Mouse (Mus musculus) gastrocnemius, postnatal 36 days (tissue): ENCODE data around the gene Tcf19. TPM values are rescaled to one million over a fixed set of nuclear protein-coding genes. Genes with fewer than 3 reads are reported as not detected.
A peak's percentile ranks its signal among the peaks of the same experiment; 100 is the strongest.
"Not testable (repeated sequence)": the region's sequence is repeated elsewhere in the genome, so short reads cannot be mapped to it uniquely, and the experiment has no call there.

Experiments used
- DNase-seq, 2 experiments: peaks; one replicate each; pipeline ENCODE4 v3.0.0; 2022
- intact Hi-C: fragments of 180-260 bp; cut with DNase I; formaldehyde crosslinking; loops from one replicate; pipeline ENCODE4 v1.15.1; 2025
- total RNA-seq, 2 experiments: library from RNA; stranded (reverse); gene quantifications; 2 replicates each; pipeline ENCODE4 v1.2.3; 2021

The Tcf19 gene
- total RNA-seq, 2 experiments from 2014 or later: 1.5 to 2.0 TPM

DNA sequence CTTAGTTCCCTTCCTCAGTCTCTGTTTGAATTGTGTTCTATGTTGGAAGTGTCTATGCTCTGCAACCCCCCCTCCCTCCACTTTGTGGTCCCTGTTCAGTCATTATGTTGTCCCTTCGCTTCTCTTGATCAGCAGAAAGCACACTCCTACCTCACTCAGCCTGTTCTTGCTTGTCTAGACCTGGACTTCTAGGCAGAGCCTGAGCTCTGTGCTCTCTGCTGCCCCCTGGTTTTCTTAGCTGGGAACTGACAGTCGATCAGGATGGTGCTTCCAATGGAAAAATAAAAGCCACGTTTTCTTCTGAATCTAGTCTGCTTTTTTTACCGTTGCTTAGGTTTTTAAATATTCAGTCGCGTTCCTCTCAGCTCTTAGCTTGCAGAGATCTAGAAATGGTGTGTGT lies 17.7 kb upstream of the Tcf19 start:
- intact Hi-C loops: no loop called here
- DNase-seq: peak; percentile 53 to 62

DNA sequence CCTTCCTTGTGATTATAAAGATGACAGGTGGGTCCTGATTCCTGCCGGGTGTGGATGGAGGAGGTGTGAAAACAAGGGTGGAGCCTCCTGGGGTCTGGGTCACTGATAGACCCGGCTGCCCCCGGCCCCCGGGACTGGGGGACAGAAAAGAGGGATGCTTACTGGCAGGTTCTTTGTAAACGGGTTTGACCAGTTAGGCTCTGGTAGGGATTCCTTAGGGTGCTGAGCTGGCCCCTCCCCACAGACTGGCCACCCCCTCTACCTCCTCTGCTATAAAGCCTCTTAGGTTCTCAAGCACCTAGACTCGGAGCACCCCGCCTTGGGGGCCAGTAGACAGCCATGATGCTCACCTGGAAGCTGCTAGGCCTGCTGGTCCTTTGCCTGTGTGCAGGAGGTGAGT lies 16.3 kb upstream of the Tcf19 start, which contains the start of gene Psors1c2:
Gene Psors1c2 (plus strand): TSS at position 301 of the 400 bp plus-strand sequence.
- DNase-seq: no peak
- intact Hi-C loops: no loop called here

DNA sequence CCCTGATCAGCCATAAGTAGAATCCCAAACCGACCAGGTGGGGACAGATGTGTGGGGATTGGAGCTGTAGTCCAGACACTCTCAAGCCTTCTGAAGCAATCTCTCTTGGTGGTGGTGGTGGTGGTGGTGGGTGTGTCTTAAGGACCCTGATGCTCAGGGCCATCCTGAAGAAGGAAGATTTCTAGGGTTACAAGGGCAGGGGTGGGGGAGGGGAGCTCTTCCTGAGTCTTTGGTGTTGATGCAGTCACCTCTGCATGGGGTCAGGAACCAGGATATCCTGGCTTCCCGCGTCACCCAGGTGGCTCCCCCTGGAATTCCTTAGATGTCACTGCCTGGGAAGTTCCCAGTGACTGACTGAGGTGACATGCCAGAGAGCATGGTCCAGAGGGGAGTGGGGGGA lies 15.7 kb upstream of the Tcf19 start:
- intact Hi-C loops: no loop called here
- no peak for DNase-seq

DNA sequence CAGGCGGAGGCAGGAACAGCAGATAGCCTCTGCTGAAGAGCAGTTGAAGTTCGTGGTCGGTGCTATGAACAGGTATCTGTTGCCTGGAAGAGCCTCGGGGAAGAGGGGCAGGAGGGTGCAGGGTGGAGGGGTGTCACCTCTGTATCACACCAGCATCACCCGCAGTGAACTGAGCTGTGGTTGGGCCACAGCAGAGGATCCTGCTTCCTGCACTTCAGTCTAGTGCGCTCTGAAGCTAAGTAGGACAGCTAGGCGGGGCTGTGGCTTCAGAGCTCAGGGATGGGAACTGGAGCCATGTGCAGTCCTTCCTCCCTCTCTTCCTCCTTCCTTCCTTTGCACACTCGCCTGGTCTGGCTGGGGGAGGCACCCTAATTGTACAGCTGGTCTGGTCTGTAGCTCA lies 10.0 kb upstream of the Tcf19 start:
- no peak for DNase-seq
- intact Hi-C loops: loop anchor here (10.0 kb wide), 1 partner anchor 682 kb away; no protein-coding TSS in a partner anchor

DNA sequence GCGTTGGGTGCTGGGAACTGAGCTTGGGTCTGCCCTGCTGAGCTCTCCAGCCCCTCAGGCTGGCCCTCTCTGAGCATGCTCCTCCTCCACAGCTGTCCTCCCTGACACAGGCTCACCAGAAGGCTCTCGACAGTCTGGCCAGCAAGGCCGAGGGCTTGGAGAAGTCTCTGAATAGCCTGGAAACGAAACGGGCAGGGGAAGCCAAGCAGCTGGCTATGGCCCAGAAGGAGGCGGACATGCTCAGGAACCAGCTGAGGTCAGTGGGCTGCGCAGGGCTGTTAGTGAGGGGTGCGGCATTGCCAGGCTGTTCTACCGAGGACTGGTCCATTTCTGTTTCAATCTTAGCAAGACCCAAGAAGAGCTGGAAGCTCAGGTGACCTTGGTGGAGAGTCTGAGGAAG lies 7.7 kb upstream of the Tcf19 start:
- intact Hi-C loops: loop anchor here (10.0 kb wide), 1 partner anchor 680 kb away; no protein-coding TSS in a partner anchor
- DNase-seq: no peak

DNA sequence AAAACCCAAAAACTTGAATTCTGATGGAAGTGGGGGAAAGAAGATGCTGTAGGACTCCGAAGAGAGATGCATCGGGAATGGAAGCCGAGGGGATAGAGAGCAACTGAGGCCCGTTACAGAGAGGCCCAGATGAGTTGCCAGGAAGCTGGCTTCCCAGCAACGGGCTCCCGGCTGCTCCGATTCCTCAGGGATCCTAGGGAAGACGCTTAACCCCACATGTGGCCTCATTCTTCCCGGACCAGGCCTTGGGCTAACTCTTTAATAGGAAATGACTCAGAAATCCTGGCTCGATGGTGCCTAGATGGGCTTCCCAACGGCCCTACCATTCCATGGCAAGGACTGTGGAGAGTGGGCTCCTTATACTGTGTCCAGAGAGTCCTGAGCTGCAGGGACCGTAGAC lies 902 bp upstream of the Tcf19 start:
- no peak for DNase-seq
- intact Hi-C loops: no loop called here

DNA sequence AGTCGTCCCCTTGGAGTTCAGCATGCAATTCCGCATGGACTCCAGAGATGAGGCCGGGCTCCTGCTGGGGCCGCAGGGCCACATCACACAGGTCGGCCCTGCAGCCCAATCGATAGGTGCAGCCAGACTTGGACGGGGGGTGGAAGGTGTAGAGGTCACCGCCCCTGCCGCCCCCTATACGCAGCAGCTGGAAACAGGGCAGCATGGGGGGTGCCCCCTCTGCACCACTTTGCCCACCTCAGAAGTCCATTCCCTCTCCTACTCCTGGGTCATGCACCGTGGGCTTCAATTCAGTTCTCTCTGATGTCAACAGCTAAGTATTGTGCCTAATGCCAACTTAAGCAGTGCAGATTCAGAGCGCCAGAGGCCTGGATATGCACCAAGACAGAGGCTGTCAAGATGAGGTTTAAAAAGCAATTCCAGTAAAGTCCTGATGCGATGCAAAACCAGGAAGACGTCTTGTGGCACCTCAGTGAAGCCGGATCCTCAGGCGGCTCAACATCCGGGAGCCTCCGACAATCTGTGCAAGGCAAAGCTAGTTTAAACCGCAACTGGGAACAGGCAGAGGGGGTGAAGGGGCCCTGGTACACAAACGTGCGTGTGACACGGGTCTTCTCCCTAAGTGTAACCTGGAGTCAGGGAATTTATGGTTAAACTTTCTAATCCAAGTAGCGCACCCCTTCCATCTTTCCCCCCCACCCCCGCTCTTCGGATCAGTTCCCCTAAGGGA lies 548 bp downstream of the Tcf19 start:
- no peak for DNase-seq
- intact Hi-C loops: no loop called here

DNA sequence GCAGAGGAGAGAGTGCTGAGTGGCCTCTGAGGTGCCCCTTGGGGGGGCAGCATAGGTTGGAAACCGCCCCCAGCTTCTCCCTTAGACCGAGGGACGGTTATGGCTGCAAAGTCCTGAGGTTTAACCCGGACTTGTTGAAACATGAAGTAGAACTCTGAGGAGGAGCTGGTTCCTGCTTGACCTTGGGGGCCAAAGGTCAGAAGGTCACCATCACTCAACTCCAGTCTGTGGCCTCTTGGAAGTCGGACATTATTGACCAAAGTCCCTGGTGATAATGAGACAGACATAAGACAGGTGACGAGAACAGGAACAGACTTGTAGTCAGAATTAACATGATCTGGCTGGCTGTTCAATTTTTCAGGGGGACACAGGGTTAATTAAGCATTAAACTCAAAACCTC lies 1.9 kb downstream of the Tcf19 start:
- intact Hi-C loops: no loop called here
- DNase-seq: no peak

DNA sequence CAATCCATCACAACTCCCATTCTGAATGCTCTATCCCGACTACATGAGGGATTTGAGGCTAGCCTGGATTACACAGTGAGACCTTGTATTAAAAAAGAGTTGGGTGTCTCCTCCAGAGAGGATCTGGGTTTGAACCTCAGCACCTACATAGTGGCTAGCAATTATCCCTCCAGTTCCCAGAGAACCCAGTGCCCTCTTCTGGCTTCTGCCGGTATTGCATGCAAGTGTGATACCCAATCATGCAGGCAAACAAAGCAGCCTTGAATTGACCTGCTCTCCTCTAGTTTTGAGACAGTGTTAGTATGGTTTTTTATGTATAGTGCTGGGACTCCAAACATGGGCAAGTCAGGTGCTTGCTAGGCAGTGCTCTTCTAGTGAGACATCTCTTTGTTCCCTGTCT lies 2.7 kb downstream of the Tcf19 start:
- DNase-seq: peak; percentile 58 to 64
- intact Hi-C loops: no loop called here

DNA sequence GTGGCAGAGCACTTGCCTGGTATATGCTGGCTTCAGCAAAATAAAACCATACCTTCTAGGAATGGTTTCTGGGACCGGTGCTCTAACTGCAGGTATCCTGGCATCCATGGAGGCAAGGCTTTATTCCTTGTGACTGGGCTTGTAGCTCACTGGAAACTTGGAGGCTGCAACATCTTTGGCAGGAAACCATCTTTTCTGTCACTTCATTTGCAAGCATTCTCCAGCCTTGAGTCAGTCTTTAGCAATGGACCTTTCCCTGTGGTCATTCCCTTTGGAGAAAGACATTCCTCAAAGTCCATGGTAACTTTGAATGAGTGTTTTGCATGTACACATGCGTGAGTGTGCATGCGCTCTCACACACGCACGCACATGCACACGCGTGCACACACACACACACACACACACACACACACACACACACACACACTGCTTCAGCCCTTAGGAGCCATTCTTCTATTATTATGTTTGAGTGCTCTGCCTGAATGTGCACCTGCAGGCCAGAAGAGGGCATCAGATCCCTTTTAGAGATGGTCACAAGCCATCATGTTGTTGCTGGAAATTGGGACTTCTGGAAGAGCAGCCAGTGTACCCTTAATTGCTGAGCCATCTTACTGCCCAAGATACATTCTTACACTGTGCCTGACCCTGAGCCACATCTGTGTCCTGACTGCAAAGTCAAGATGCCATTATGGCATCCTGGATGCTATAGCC lies 3.6 kb downstream of the Tcf19 start:
- intact Hi-C loops: no loop called here
- DNase-seq: no peak

DNA sequence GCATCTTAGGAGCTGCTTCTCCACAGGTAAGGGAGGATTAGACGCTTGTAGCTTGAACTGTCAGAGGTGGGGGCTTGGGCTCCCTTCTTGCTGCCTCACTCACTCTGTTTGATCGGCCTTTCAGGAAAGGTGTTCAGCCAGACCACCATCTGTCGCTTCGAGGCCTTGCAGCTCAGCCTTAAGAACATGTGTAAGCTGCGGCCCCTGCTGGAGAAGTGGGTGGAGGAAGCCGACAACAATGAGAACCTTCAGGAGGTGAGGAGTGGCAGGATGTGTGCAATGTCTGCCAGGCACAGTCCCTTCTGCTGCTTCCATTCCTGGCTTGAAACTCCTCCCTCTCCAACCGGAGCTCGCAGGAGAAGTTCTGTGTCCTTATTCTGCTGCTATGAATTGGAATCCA lies 7.3 kb downstream of the Tcf19 start:
- intact Hi-C loops: no loop called here
- no peak for DNase-seq

DNA sequence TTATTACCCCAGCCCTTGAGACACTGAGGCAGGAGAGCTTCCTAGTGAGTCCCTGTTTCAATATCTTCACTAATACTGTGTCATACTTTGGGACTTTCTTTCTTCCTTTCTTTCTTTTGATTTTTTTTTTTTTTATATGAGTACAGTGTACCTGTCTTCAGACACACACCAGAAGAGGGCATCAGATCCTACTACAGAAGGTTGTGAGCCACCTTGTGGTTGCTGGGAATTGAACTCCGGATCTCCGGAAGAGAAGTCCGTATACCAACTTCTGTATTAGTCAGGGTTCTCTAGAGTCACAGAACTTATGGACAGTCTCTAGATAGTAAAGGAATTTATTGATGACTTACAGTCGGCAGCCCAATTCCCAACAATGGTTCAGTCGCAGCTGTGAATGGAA lies 8.3 kb downstream of the Tcf19 start:
- DNase-seq, intact Hi-C loops: not testable (repeated sequence)

DNA sequence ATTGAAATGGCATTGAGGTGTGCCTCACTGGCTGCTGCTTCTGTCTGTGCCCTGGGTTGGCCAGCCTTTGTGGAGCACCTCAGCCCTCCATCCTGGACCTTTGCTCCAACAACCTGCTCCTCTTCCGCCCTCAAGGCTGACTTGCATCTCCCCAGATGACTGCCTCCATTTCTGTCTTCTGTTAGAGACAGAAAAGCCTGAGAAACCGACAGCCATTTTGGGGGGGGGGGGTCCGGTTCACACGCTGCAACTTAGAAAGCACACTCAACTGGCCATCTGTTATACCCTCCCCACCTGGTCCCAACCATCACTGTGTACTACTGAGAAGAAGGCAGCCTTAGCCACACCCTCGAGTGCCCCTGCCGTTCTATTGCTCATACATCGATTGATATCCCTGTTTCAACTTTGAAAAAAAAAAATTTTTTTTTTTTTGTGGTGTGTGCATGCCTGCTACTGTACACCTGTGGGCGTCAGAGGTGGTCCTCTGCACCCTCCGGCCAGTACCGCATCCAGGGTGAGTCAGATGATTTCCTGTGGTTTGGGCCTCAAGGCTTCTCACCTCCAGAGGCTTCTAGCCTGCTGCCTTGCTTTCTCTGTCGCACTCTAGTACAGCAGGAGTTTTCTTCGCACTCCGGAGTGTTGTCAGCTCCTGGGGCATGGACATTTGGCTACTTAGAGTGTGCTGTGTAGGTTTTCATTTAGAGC lies 8.9 kb downstream of the Tcf19 start:
- DNase-seq: no peak
- intact Hi-C loops: no loop called here

DNA sequence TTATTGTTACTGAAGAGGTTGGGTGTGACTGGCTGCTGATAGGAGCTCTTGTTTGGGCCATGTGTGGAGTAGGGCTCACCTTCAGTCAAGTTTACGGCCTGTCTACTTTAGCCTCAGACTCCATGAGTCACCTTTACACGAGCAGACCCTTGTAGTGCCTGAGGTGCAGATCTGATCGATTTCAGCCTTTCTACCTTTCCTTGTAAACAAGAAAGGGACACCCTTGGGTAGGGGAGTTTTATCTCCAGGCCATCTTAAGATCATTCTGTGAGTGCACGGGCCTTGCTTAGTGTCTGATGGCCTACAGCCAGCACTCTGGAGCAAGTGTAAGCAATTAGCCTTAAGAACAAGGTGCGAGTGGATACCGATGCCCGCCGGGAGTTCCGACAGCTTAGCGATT lies 9.7 kb downstream of the Tcf19 start:
- intact Hi-C loops: no loop called here

DNA sequence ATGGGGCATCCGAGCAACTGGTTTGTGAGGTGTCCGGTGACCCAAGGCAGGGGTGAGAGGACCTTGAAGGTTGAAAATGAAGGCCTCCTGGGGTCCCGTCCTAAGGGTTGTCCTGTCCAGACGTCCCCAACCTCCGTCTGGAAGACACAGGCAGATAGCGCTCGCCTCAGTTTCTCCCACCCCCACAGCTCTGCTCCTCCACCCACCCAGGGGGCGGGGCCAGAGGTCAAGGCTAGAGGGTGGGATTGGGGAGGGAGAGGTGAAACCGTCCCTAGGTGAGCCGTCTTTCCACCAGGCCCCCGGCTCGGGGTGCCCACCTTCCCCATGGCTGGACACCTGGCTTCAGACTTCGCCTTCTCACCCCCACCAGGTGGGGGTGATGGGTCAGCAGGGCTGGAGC lies 10.8 kb downstream of the Tcf19 start, which contains the start of gene Pou5f1:
Gene Pou5f1 (plus strand): TSS at position 243 of the 400 bp plus-strand sequence.
- intact Hi-C loops: no loop called here
- DNase-seq: no peak

More for the DNA sequence above, 9.7 kb downstream of the Tcf19 start:
- no peak for DNase-seq

DNA sequence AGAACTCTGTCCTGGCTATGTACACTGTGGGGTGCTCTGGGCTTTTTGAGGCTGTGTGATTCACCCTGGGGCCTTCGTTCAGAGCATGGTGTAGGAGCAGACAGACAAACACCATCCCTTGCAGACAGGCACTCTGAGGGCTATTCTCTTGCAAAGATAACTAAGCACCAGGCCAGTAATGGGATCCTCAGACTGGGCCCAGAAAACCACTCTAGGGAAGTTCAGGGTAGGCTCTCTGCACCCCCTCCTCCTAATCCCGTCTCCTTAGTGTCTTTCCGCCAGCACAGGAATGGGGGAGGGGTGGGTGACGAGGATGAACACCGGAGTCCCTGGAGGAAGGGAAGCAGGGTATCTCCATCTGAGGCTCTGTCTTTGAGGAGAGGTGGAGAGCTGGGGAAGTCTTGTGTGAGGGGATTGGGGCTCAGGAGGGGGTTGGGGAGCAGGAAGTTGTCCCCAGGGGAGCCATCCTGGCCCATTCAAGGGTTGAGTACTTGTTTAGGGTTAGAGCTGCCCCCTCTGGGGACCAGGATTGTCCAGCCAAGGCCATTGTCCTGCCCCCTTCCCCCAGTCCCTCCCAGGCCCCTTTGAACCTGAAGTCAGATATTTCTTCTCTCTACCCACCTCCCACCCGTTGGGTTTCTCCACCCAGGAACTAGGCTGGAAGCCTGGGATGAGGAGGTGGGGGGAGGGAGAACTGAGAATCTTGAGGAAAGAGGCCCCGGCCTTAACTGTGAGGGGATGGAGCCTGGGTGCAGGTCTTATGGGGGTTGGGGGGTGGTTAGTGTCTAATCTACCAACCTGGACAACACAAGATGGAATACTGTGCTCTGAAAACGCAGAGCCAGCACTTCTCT lies 11.8 kb downstream of the Tcf19 start:
- intact Hi-C loops: no loop called here

DNA sequence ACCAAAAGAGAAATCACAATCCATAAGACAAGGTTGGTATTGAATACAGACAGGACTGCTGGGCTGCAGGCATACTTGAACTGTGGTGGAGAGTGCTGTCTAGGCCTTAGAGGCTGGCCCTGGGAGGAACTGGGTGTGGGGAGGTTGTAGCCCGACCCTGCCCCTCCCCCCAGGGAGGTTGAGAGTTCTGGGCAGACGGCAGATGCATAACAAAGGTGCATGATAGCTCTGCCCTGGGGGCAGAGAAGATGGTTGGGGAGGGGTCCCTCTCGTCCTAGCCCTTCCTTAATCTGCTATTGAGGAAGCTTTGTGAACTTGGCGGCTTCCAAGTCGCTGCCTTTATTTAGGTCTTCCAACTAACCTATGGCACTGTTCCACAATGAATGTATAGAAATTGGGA lies 12.8 kb downstream of the Tcf19 start:
- intact Hi-C loops: no loop called here
- no peak for DNase-seq

More for the DNA sequence above, 11.8 kb downstream of the Tcf19 start:
- no peak for DNase-seq

DNA sequence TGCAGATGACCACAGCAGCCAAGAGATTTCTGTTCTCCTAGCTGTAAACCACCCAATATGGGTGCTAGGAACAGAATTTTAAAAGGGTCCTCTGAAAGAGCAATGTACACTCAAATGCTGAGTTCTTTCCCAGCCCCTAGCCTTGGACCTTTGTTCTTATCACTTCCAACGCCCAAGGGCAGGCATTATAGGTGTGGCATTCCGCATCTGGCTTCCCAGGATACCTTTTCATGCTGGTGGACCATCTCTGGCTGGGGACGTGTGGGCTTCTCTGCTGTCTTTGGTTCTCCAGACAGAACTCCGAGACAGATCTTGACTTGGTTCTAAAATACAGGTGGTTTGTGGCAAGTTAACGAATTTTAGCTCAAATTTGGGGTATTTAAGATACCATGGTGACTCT lies 13.9 kb downstream of the Tcf19 start:
- intact Hi-C loops: no loop called here

DNA sequence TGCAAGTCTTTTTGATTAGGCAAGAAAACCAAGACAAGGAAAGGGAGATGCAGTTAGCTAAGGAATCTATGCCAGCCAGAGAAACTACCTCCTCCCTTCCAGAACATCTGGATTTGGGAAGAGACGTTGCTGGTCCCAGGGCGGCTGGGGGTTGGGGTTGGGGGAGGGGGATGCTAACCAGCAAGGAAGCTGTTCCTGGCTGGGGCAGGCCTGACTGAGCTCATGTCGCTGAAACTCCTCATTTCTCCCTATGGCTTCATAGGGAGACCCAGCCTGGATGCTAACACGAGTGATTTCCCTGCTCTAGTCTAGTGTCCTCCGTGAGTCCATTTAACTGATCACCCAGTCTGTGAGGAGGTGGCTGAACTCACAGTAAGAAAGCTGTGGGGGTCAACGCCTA lies 14.4 kb downstream of the Tcf19 start:
- intact Hi-C loops: no loop called here
- no peak for DNase-seq

More for the DNA sequence above, 13.9 kb downstream of the Tcf19 start:
- DNase-seq: no peak

DNA sequence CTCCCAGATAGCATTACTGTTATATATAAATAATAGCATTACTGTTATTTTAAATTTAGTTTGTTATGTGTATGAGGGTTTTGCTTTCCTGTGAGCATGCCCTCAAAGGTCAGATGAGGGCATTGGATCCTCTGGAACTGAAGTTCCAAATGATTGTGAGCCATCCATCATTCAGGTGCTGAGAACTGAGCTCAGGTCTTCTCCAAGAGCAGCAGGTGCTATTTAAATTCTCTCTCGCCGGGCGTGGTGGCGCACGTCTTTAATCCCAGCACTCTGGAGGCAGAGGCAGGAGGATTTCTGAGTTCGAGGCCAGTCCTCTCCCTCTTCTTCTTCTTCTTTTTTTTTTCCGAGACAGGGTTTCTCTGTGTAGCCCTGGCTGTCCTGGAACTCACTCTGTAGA lies 19.5 kb downstream of the Tcf19 start:
- intact Hi-C loops: no loop called here

More for the DNA sequence above, 19.5 kb downstream of the Tcf19 start:
- DNase-seq: no peak
